Mouse (Mus musculus) C2C12 (cell line): ENCODE results near the gene Xiap. TPM values are rescaled to one million over a fixed set of nuclear protein-coding genes. Genes with fewer than 3 reads are reported as not detected.

ENCODE experiments used
- H3K27me3 ChIP-seq: one replicate; pipeline ENCODE4 v1.6.1; 2011; ENCODE audit not compliant: control insufficient read depth, insufficient read depth, insufficient read length
- H3K36me3 ChIP-seq: one replicate; pipeline ENCODE4 v1.6.1; 2011; ENCODE audit not compliant: control insufficient read depth, insufficient read depth
- H3K4me3 ChIP-seq: one replicate; pipeline ENCODE4 v1.5.1; 2011; ENCODE audit warnings: mild to moderate bottlenecking, control low read depth; ENCODE audit not compliant: poor library complexity, insufficient read depth, severe bottlenecking
- H3K79me2 ChIP-seq: one replicate; pipeline ENCODE4 v1.6.1; 2011; ENCODE audit not compliant: control insufficient read depth, insufficient read depth
- H3K79me3 ChIP-seq: one replicate; pipeline ENCODE4 v1.6.1; 2011; ENCODE audit warnings: low read depth, control low read depth
- H3ac ChIP-seq: one replicate; pipeline ENCODE3; 2011; ENCODE audit warnings: low read depth; ENCODE audit not compliant: control insufficient read depth, insufficient read length
- CEBPB ChIP-seq: IDR thresholded peaks from one replicate; pipeline ENCODE4 v1.6.1; 2011; ENCODE audit warnings: low read depth, mild to moderate bottlenecking, control low read depth, moderate library complexity
- CTCF ChIP-seq: IDR thresholded peaks from one replicate; pipeline ENCODE4 v1.5.1; 2011; ENCODE audit not compliant: control insufficient read depth, insufficient read depth, insufficient read length
- FOSL1 ChIP-seq: IDR thresholded peaks from one replicate; pipeline ENCODE4 v1.8.0; 2011; ENCODE audit warnings: mild to moderate bottlenecking, low read length; ENCODE audit not compliant: poor library complexity, insufficient read depth, severe bottlenecking
- MAX ChIP-seq: IDR thresholded peaks from one replicate; pipeline ENCODE4 v1.6.1; 2011; ENCODE audit warnings: mild to moderate bottlenecking, control low read depth
- MYOD1 ChIP-seq: IDR thresholded peaks from one replicate; pipeline ENCODE4 v1.6.1; 2011; ENCODE audit warnings: low read depth; ENCODE audit not compliant: control insufficient read depth, insufficient read length
- MYOG ChIP-seq: IDR thresholded peaks from one replicate; pipeline ENCODE4 v1.6.1; 2011; ENCODE audit not compliant: control insufficient read depth, insufficient read length; ENCODE audit errors: extremely low read depth
- USF1 ChIP-seq: IDR thresholded peaks from one replicate; pipeline ENCODE4 v1.6.1; 2011; ENCODE audit warnings: low read depth, mild to moderate bottlenecking, control low read depth, moderate library complexity
- polyA plus RNA-seq: library from polyadenylated mRNA; unstranded; fragments of >200 nt; fragmentation: generic; extraction: Trizol; gene quantifications from one replicate; pipeline ENCODE4 v1.2.1, GENCODE M21; 2012; ENCODE audit warnings: missing spikeins

Gene Xiap
- polyA plus RNA-seq, 1 experiment = 4.6 TPM

DNA sequence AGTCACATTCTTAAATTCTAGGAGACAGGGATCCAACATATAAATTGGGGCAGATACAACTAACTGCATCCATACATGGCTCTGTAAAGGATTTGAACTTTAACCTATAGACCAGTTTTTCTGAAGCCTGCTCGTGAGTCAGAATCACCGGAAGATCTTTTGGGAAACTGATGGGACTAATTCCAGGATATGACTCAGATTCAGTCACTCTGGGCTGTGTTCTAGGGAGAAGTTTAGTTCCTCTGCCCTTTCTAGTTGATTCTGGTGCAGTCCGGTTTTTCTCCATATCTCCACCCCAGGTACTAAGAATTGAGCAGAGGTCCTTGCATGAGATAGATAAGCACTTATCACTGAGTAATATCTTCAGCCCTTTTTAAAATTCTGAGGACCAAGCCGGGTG, 1.6 kb upstream of the Xiap start:
- Histone ChIP-seq H3K79me2 (no peaks in the 10 kb centered on the region), H3K79me3 (no peaks in the 10 kb centered on the region), H3ac (no peak overlapping the region), H3K27me3 (no peaks in the 10 kb centered on the region), H3K4me3 (no peak overlapping the region), H3K36me3 (no peaks in the 10 kb centered on the region)
- TF ChIP-seq USF1 (no peak), CEBPB (no peak), MAX (no peak), FOSL1 (no peak), CTCF (no peak), MYOG (no peak), MYOD1 (no peak)

DNA sequence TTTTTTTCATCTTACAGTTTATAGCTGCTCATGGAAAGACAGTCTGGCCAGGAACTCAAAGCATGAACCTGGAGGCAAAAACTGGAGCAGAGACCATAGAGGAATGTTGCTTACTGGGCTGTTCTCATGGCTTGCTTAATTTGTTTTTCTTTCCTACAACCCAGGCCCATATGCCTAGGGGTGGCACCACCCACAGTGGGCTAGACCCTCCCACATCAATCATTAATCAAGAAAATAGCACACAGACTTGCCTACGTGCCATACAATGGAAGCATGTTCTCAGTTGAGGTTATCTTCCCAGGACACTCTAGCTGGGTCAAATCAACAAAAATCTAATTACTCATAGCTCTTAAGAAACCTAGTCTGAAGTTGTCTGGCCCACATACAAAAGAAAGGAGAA, 4.1 kb downstream of the Xiap start:
- no peaks in the 10 kb centered on the region for H3K27me3 ChIP-seq
- no peaks in the 10 kb centered on the region for H3K79me3 ChIP-seq
- no peaks in the 10 kb centered on the region for H3K36me3 ChIP-seq
- no peak overlapping the region for H3ac ChIP-seq
- H3K79me2 ChIP-seq = no peaks in the 10 kb centered on the region
- no peak overlapping the region for H3K4me3 ChIP-seq
- TF ChIP-seq MAX = no peak
- TF ChIP-seq USF1 = no peak
- TF ChIP-seq FOSL1 = no peak
- TF ChIP-seq CEBPB = no peak
- TF ChIP-seq MYOD1 = no peak
- no peak for TF ChIP-seq MYOG
- no peak for TF ChIP-seq CTCF

DNA sequence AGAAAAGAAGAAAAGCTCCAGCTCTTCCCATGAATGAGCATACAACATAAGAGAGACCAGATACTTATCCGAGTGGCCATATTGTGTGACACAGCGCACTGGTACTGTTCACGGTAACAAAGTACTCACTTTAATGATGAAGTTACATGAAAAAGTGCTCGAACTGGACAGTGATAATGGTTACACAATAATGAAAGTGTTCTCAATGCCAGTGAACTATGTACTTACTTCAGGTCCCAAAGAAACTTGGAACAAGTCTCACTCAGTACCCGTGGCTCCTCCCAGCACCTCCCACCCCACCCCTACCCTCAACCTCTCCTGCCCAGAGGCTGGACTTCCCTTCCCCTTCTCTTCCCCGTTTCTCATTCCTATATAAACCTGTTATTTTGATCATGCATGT, 5.6 kb downstream of the Xiap start:
- Histone ChIP-seq H3K79me3 (peaks cover 6% of the 10 kb centered on the region), H3K27me3 (no peaks in the 10 kb centered on the region), H3K36me3 (no peaks in the 10 kb centered on the region), H3K4me3 (no peak overlapping the region), H3K79me2 (peaks cover 11% of the 10 kb centered on the region), H3ac (no peak overlapping the region)
- TF ChIP-seq CTCF (no peak), CEBPB (no peak), MAX (no peak), MYOD1 (no peak), USF1 (no peak), MYOG (no peak), FOSL1 (no peak)

GRCm38 (mm10) chrX:42066771-42067170, 7.3 kb downstream of the Xiap start:
- Histone ChIP-seq H3K79me3 (peaks cover 23% of the 10 kb centered on the region), H3K36me3 (no peaks in the 10 kb centered on the region), H3ac (no peak overlapping the region), H3K79me2 (peaks cover 28% of the 10 kb centered on the region), H3K27me3 (no peaks in the 10 kb centered on the region), H3K4me3 (no peak overlapping the region)
- no peak for TF ChIP-seq MYOD1
- TF ChIP-seq CEBPB = no peak
- TF ChIP-seq CTCF = no peak
- TF ChIP-seq FOSL1 = no peak
- TF ChIP-seq USF1 = no peak
- no peak for TF ChIP-seq MYOG
- no peak for TF ChIP-seq MAX

- Histone ChIP-seq H3K4me3 (peak overlapping the region; percentile 32), H3K36me3 (no peaks in the 10 kb centered on the region), H3K79me2 (peaks cover 38% of the 10 kb centered on the region), H3K27me3 (no peaks in the 10 kb centered on the region), H3ac (peak overlapping the region; percentile 71), H3K79me3 (peaks cover 32% of the 10 kb centered on the region)
- TF ChIP-seq MAX (no peak), CTCF (no peak), MYOG (no peak), FOSL1 (no peak), USF1 (no peak), MYOD1 (no peak), CEBPB (no peak)
These were observed 8.3 kb downstream of the Xiap start for GRCm38 (mm10) chrX:42067791-42068200.

DNA sequence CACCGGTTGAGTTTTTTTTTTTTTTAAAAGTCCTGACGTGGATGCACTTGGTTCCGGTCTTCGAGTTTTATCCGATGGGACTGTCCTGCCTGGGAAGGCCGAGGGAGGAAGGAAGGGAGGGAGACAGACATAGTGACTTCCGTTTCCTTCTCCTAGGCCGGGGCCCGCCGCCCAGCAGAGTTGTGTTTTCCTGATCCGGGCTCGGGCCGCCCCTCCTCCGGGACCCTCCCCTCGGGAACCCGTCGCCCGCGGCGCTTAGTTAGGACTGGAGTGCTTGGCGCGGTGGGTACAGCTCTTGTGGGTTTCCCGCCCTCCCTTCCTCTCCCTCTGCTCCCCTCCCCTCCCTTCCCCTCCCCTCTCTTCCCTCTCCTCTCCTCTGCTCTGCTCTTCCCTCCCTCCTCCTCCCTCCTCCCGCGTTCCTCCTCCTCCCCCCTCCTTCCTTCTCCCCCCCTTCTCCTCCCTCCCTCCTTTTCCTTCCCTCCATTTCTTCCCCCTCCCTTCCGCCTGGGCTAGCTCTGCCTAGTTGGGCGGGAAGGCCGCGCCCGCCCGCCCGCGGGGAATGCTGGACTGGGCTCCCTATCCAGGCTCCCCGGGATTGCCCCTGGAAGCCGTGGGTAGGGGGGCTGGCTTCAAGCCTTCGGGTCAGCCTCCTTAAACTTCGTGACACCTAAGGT, 8.9 kb downstream of the Xiap start:
- Histone ChIP-seq H3K27me3 (no peaks in the 10 kb centered on the region), H3K79me3 (peaks cover 38% of the 10 kb centered on the region), H3K79me2 (peaks cover 44% of the 10 kb centered on the region), H3K4me3 (peak overlapping the region; percentile 32), H3ac (peak overlapping the region; percentile 71), H3K36me3 (no peaks in the 10 kb centered on the region)
- no peak for TF ChIP-seq FOSL1
- TF ChIP-seq MYOG = no peak
- TF ChIP-seq CEBPB = no peak
- no peak for TF ChIP-seq CTCF
- no peak for TF ChIP-seq MAX
- TF ChIP-seq USF1 = no peak
- no peak for TF ChIP-seq MYOD1
